7 mouse cellular contexts compared by ENCODE assay signal in the genomic region with DNA sequence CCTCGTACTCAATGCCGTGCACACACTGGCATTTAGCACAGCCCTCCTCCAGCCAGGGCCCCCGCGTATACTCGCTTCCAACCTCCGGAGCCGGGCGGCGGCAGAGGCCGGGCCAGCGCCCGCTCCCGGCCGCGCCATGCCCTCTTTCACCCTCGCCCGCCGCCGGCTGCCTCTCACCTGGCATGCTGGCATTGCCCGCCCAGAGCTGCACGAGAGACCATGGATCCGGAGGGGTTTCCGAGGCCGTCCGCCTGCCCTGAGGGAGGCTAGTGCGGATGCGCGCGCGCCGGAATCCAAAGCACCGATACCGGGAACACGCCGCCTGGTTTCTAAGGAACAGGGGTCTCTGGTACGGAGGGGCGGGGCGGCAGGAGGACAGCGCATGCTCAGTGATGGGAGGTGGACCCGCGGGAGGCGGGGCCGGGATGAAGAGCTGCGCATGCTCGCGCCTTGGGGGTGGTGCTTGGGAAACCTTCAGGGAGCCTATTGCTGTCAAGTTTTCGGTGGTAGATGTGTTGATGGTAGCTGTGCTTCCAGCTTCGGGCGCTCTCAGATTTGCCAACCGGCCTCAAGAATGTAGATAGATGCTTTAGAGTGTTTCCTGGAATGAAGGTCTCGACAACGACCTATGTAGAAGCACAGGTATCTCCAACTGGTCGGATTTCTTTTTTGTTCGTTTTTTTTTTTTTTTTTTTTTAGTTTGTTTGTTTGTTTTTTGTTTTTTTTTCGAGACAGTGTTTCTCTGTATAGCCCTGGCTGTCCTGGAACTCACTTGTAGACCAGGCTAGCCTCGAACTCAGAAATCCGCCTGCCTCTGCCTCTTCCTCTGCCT. TPM values are rescaled to one million over a fixed set of nuclear protein-coding genes. Genes with fewer than 3 reads are reported as not detected.
A peak's percentile ranks its signal among the peaks of the same experiment; 100 is the strongest.
DNase-seq lines count a peak whose midpoint lies in the region; ATAC-seq and TF ChIP-seq lines count a peak whose summit lies in the region.

A gene (minus strand): TSS at position 388 of the 832 bp plus-strand sequence.

- H3K9me3 ChIP-seq in embryonic facial prominence, embryonic 12.5 days: no peaks in the 10 kb centered on the region
- no peaks in the 10 kb centered on the region for H3K9me3 ChIP-seq in limb, embryonic 12.5 days
- no peaks in the 10 kb centered on the region for H3K9me3 ChIP-seq in midbrain, embryonic 15.5 days

- H3K4me3 ChIP-seq in embryonic facial prominence, embryonic 12.5 days: peak within 1 kb of the TSS; percentile 97
- peak within 1 kb of the TSS; percentile 84 for H3K4me3 ChIP-seq in kidney, adult 2 months (ENCODE audit: insufficient read depth, low read depth, low read length)
- H3K4me3 ChIP-seq in limb, embryonic 12.5 days (replicated peaks): peak within 1 kb of the TSS; percentile 81
- peak within 1 kb of the TSS; percentile 97 for H3K4me3 ChIP-seq in midbrain, embryonic 15.5 days
- H3K4me3 ChIP-seq in spleen, adult 2 months (ENCODE audit: extremely low read depth, insufficient read depth, insufficient read length): peak within 1 kb of the TSS; percentile 97

- no peaks in the 10 kb centered on the region for H3K27me3 ChIP-seq in embryonic facial prominence, embryonic 12.5 days
- H3K27me3 ChIP-seq in kidney, adult 2 months (replicated peaks; ENCODE audit: control insufficient read depth, insufficient read depth, low read length): no peaks in the 10 kb centered on the region
- no peaks in the 10 kb centered on the region for H3K27me3 ChIP-seq in limb, embryonic 12.5 days
- no peaks in the 10 kb centered on the region for H3K27me3 ChIP-seq in midbrain, embryonic 15.5 days (replicated peaks)
- H3K27me3 ChIP-seq in spleen, adult 2 months (ENCODE audit: control insufficient read depth, insufficient read depth, low read length): no peaks in the 10 kb centered on the region

- ATAC-seq in embryonic facial prominence, embryonic 12.5 days (ENCODE audit: insufficient number of reproducible peaks, insufficient read depth, low FRiP score, low TSS enrichment): peak; percentile 95
- peak; percentile 96 for ATAC-seq in limb, embryonic 12.5 days (ENCODE audit: insufficient number of reproducible peaks, insufficient read depth, low FRiP score, low TSS enrichment, low read depth)
- ATAC-seq in midbrain, embryonic 15.5 days (replicated peaks): peak; percentile 98

- H3K4me2 ChIP-seq in embryonic facial prominence, embryonic 12.5 days (replicated peaks): peak within 1 kb of the TSS; percentile 69
- H3K4me2 ChIP-seq in limb, embryonic 12.5 days: peak within 1 kb of the TSS; percentile 77
- peak within 1 kb of the TSS; percentile 57 for H3K4me2 ChIP-seq in midbrain, embryonic 15.5 days

- peak within 1 kb of the TSS; percentile 85 for H3K27ac ChIP-seq in embryonic facial prominence, embryonic 12.5 days
- H3K27ac ChIP-seq in kidney, adult 2 months (ENCODE audit: insufficient read depth, low read depth, low read length): peak within 1 kb of the TSS; percentile 49
- peak within 1 kb of the TSS; percentile 72 for H3K27ac ChIP-seq in limb, embryonic 12.5 days
- peak within 1 kb of the TSS; percentile 95 for H3K27ac ChIP-seq in midbrain, embryonic 15.5 days
- no peak within 1 kb of the TSS; the same call in 1 of the 2 replicates for H3K27ac ChIP-seq in spleen, adult 2 months (ENCODE audit: insufficient read depth, low read length)

- 4% methylated on average over 57 of the region's 57 CpGs for WGBS in embryonic facial prominence, embryonic 12.5 days
- whole genome bisulfite sequencing in kidney, adult 2 months: 3% methylated on average over 57 of the region's 57 CpGs
- 4% methylated on average over 57 of the region's 57 CpGs for WGBS in limb, embryonic 12.5 days
- 3% methylated on average over 56 of the region's 57 CpGs for WGBS in midbrain, embryonic 15.5 days
- WGBS in spleen, adult 2 months: 3% methylated on average over 57 of the region's 57 CpGs

- no peak for TF ChIP-seq CTCF in kidney, adult 2 months (conservative IDR thresholded peaks at IDR 0.05; ENCODE audit: insufficient read depth, insufficient read length, low read depth, low read length)
- TF ChIP-seq CTCF in spleen, adult 2 months (IDR thresholded peaks at IDR 0.05; ENCODE audit: extremely low read depth, insufficient read depth, insufficient read length, insufficient replicate concordance): no peak

- no peaks in the 10 kb centered on the region for H3K36me3 ChIP-seq in embryonic facial prominence, embryonic 12.5 days
- no peaks in the 10 kb centered on the region for H3K36me3 ChIP-seq in kidney, adult 2 months (ENCODE audit: control insufficient read depth, insufficient read depth, low read length)
- H3K36me3 ChIP-seq in limb, embryonic 12.5 days: no peaks in the 10 kb centered on the region
- H3K36me3 ChIP-seq in midbrain, embryonic 15.5 days (replicated peaks): no peaks in the 10 kb centered on the region
- no peaks in the 10 kb centered on the region for H3K36me3 ChIP-seq in spleen, adult 2 months (ENCODE audit: control insufficient read depth, insufficient read depth, low read length)

- DNase-seq in adrenal gland, postnatal 25 days: peak; percentile 99
- peak; percentile 98 to 99 for DNase-seq in heart, adult 18-20 months
- peak; percentile 99 for DNase-seq in kidney, adult 2 months
- DNase-seq in spleen, adult 2 months (ENCODE audit: low read depth in 1 of 2, low spot score in 2 of 2): peak; percentile 77 to 95

- H3K9ac ChIP-seq in embryonic facial prominence, embryonic 12.5 days: peak within 1 kb of the TSS; percentile 84
- peak within 1 kb of the TSS; percentile 76 for H3K9ac ChIP-seq in limb, embryonic 12.5 days (replicated peaks)
- peak within 1 kb of the TSS; percentile 96 for H3K9ac ChIP-seq in midbrain, embryonic 15.5 days

- peak; percentile 1 for TF ChIP-seq POLR2A in kidney, adult 2 months (IDR thresholded peaks at IDR 0.05; ENCODE audit: low read depth, low read length)
- TF ChIP-seq POLR2A in spleen, adult 2 months (IDR thresholded peaks at IDR 0.05; ENCODE audit: low read depth, low read length): no peak

- peaks cover 8% of the 10 kb centered on the region; the same call in 1 of the 2 replicates for H3K4me1 ChIP-seq in embryonic facial prominence, embryonic 12.5 days
- peaks cover 4% of the 10 kb centered on the region; the same call in 1 of the 2 replicates for H3K4me1 ChIP-seq in kidney, adult 2 months (ENCODE audit: control insufficient read depth, insufficient read depth, low read length)
- peaks cover 9% of the 10 kb centered on the region; the same call in 1 of the 2 replicates for H3K4me1 ChIP-seq in limb, embryonic 12.5 days (replicated peaks)
- peaks cover 35% of the 10 kb centered on the region for H3K4me1 ChIP-seq in midbrain, embryonic 15.5 days
- H3K4me1 ChIP-seq in spleen, adult 2 months (ENCODE audit: control insufficient read depth, insufficient read depth, insufficient read length): no peaks in the 10 kb centered on the region; the same call in 1 of the 2 replicates

RNA-seq across cellular contexts. Expression of the gene that starts here (rescaled TPM):
- total RNA-seq in adrenal gland, postnatal 25 days (2021): 9.3 and 9.6 TPM in 2 replicates
- polyA plus RNA-seq in embryonic facial prominence, embryonic 12.5 days (2016; fragmentation: Nextera tagmentation; extraction: Ambion mirVana): 30.2 and 33.7 TPM in 2 replicates
- 1 to 10 TPM; 3.8 to 4.5 TPM for total RNA-seq in heart, adult 18-20 months (2021)
- 7.5 and 7.8 TPM in 2 replicates for polyA plus RNA-seq in kidney, adult 2 months (2012; rRNA removed)
- 29.0 and 30.2 TPM in 2 replicates for polyA plus RNA-seq in limb, embryonic 12.5 days (2016; fragmentation: Nextera tagmentation; extraction: Ambion mirVana)
- 90.3 and 100 TPM in 2 replicates for polyA plus RNA-seq in midbrain, embryonic 15.5 days (2015; fragmentation: Nextera tagmentation; extraction: Ambion mirVana)
- polyA plus RNA-seq in spleen, adult 2 months (2012; rRNA removed): 2.3 and 2.4 TPM in 2 replicates
